Mouse (Mus musculus) frontal cortex, postnatal 14 days (tissue): ENCODE measurements around the gene Fam214b.

Source experiments
- DNase-seq, 2 experiments: peaks; one replicate each; pipeline ENCODE4 v3.0.0; 2022; ENCODE audit warnings: low spot score in 2 of 2

Gene Fam214b

GRCm38 (mm10) chr4:43010161-43011038 lies 35.6 kb downstream of the Fam214b start, which contains the start of gene Fancg:
Fancg (minus strand) TSS chr4:43010506.
- peak; percentile 68 to 82 for DNase-seq

- DNase-seq: no peak
Measured at GRCm38 (mm10) chr4:43005765-43006164, 40.3 kb downstream of the Fam214b start.

- DNase-seq: no peak
Measured at GRCm38 (mm10) chr4:43004951-43005350, 41.1 kb downstream of the Fam214b start.

- DNase-seq: no peak
Measured at GRCm38 (mm10) chr4:43002756-43003439, 43.1 kb downstream of the Fam214b start.

GRCm38 (mm10) chr4:43001272-43001671 lies 44.7 kb downstream of the Fam214b start:
- DNase-seq: no peak

- DNase-seq: peak; percentile 99
Measured at GRCm38 (mm10) chr4:43000141-43000986, 45.7 kb downstream of the Fam214b start, which contains the start of gene Vcp. Vcp (minus strand) TSS chr4:43000507.

- DNase-seq: peak; percentile 49 to 59
Measured at GRCm38 (mm10) chr4:42999451-43000140, 46.4 kb downstream of the Fam214b start.

GRCm38 (mm10) chr4:42998022-42998421 lies 48.0 kb downstream of the Fam214b start:
- DNase-seq: no peak

GRCm38 (mm10) chr4:42988296-42988695 lies 57.7 kb downstream of the Fam214b start:
- no peak for DNase-seq
